Mouse (Mus musculus): ENCODE results near the gene Sstr2. TPM values are rescaled to one million over a fixed set of nuclear protein-coding genes. Genes with fewer than 3 reads are reported as not detected.

Sstr2 gene
- polyA plus RNA-seq, 1 experiment, result 3.3 TPM

- Histone ChIP-seq H3K27ac (ENCODE audit: insufficient read depth, low read length) (no peak overlapping the region), H3K27me3 (ENCODE audit: control insufficient read depth, insufficient read depth, low read length) (no peaks in the 10 kb centered on the region), H3K4me3 (replicated peaks; ENCODE audit: insufficient read depth, low read depth, low read length) (no peak overlapping the region), H3K4me1 (ENCODE audit: control insufficient read depth, insufficient read depth, low read length) (peaks cover 7% of the 10 kb centered on the region; the same call in 1 of the 2 replicates)
- DNase-seq, result no peak
- 68% methylated on average over 4 of the region's 4 CpGs for WGBS
- no peak for TF ChIP-seq POLR2A (IDR thresholded peaks at IDR 0.05; ENCODE audit: borderline replicate concordance, insufficient read depth, low read length)
- no peak for TF ChIP-seq CTCF (IDR thresholded peaks at IDR 0.05; ENCODE audit: borderline replicate concordance, insufficient read depth, low read depth, low read length)
Observed at GRCm38 (mm10) chr11:113622028-113622427, 2.9 kb downstream of the Sstr2 start.

- no peak for DNase-seq
- H3K27me3 ChIP-seq (ENCODE audit: control insufficient read depth, insufficient read depth, low read length), result no peaks in the 10 kb centered on the region
- 96% methylated on average over 18 of the region's 18 CpGs for WGBS
- no peak overlapping the region for H3K27ac ChIP-seq (ENCODE audit: insufficient read depth, low read length)
- no peak overlapping the region for H3K4me3 ChIP-seq (replicated peaks; ENCODE audit: insufficient read depth, low read depth, low read length)
- TF ChIP-seq POLR2A (IDR thresholded peaks at IDR 0.05; ENCODE audit: borderline replicate concordance, insufficient read depth, low read length) (no peak), CTCF (IDR thresholded peaks at IDR 0.05; ENCODE audit: borderline replicate concordance, insufficient read depth, low read depth, low read length) (no peak)
- H3K4me1 ChIP-seq (ENCODE audit: control insufficient read depth, insufficient read depth, low read length), result no peaks in the 10 kb centered on the region
Observed at GRCm38 (mm10) chr11:113625437-113625836, 6.3 kb downstream of the Sstr2 start.

DNA sequence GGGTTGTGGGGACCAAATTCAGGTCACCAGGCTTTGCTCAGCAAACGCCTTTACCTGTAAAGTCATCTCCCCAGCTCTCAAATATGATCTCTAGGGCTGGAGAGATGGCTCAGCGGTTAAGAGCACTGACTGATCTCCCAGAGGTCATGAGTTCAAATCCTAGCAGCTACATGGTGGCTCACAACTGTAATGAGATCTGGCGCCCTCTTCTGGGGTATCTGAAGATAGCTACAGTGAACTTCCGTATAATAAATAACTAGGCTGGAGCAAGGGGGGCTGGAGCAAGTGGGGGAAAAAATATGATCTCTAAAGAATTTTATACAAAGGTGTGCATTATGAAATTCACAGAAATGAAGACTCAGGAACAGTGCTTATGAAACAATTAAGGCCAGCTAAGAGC is 8.6 kb downstream of the Sstr2 start:
- DNase-seq, result no peak
- Histone ChIP-seq H3K27me3 (ENCODE audit: control insufficient read depth, insufficient read depth, low read length) (no peaks in the 10 kb centered on the region), H3K4me1 (ENCODE audit: control insufficient read depth, insufficient read depth, low read length) (no peaks in the 10 kb centered on the region), H3K4me3 (replicated peaks; ENCODE audit: insufficient read depth, low read depth, low read length) (no peak overlapping the region), H3K27ac (ENCODE audit: insufficient read depth, low read length) (no peak overlapping the region)
- WGBS, result 50% methylated on average over 4 of the region's 4 CpGs
- TF ChIP-seq CTCF (IDR thresholded peaks at IDR 0.05; ENCODE audit: borderline replicate concordance, insufficient read depth, low read depth, low read length) (peak; percentile 26; the same call in 1 of the 2 replicates), POLR2A (IDR thresholded peaks at IDR 0.05; ENCODE audit: borderline replicate concordance, insufficient read depth, low read length) (no peak)

GRCm38 (mm10) chr11:113630642-113631041 is 11.5 kb downstream of the Sstr2 start:
- WGBS, result 66% methylated on average over 7 of the region's 7 CpGs
- DNase-seq, result no peak
- no peak overlapping the region for H3K27ac ChIP-seq (ENCODE audit: insufficient read depth, low read length)
- no peaks in the 10 kb centered on the region for H3K4me1 ChIP-seq (ENCODE audit: control insufficient read depth, insufficient read depth, low read length)
- no peaks in the 10 kb centered on the region for H3K27me3 ChIP-seq (ENCODE audit: control insufficient read depth, insufficient read depth, low read length)
- TF ChIP-seq POLR2A (IDR thresholded peaks at IDR 0.05; ENCODE audit: borderline replicate concordance, insufficient read depth, low read length) (no peak), CTCF (IDR thresholded peaks at IDR 0.05; ENCODE audit: borderline replicate concordance, insufficient read depth, low read depth, low read length) (peak; percentile 43; the same call in 1 of the 2 replicates)
- H3K4me3 ChIP-seq (replicated peaks; ENCODE audit: insufficient read depth, low read depth, low read length), result no peak overlapping the region

- TF ChIP-seq CTCF (IDR thresholded peaks at IDR 0.05; ENCODE audit: borderline replicate concordance, insufficient read depth, low read depth, low read length) (no peak), POLR2A (IDR thresholded peaks at IDR 0.05; ENCODE audit: borderline replicate concordance, insufficient read depth, low read length) (no peak)
- no peak for DNase-seq
- no peaks in the 10 kb centered on the region for H3K27me3 ChIP-seq (ENCODE audit: control insufficient read depth, insufficient read depth, low read length)
- H3K27ac ChIP-seq (ENCODE audit: insufficient read depth, low read length), result no peak overlapping the region
- WGBS, result 59% methylated on average over 8 of the region's 8 CpGs
- H3K4me1 ChIP-seq (ENCODE audit: control insufficient read depth, insufficient read depth, low read length), result no peaks in the 10 kb centered on the region
- H3K4me3 ChIP-seq (replicated peaks; ENCODE audit: insufficient read depth, low read depth, low read length), result no peak overlapping the region
Observed at GRCm38 (mm10) chr11:113631302-113631701, 12.2 kb downstream of the Sstr2 start.

DNA sequence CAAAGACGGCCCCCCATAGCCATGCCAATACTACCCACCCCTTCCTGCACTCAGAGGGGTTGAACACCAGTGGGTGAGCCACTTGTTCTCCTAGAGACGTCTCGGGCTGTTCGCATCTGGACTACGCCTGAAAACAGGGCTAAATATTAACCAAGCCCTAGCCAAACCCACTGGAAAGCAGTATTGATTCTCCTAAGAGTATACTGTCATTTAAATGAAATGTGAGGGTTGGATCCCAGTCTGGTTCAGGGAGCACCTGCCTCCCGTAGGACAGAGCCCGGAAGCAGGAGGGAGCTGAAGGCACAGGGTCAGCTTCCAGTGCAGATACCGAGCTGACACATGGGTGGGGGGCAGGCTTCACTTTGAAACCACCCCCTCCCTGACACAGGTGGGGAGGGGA is 12.7 kb downstream of the Sstr2 start:
- no peak for DNase-seq
- Histone ChIP-seq H3K27me3 (ENCODE audit: control insufficient read depth, insufficient read depth, low read length) (no peaks in the 10 kb centered on the region), H3K4me1 (ENCODE audit: control insufficient read depth, insufficient read depth, low read length) (no peaks in the 10 kb centered on the region), H3K27ac (ENCODE audit: insufficient read depth, low read length) (no peak overlapping the region), H3K4me3 (replicated peaks; ENCODE audit: insufficient read depth, low read depth, low read length) (no peak overlapping the region)
- 76% methylated on average over 8 of the region's 8 CpGs for WGBS
- TF ChIP-seq POLR2A (IDR thresholded peaks at IDR 0.05; ENCODE audit: borderline replicate concordance, insufficient read depth, low read length) (no peak), CTCF (IDR thresholded peaks at IDR 0.05; ENCODE audit: borderline replicate concordance, insufficient read depth, low read depth, low read length) (no peak)

- no peak for DNase-seq
- TF ChIP-seq POLR2A (IDR thresholded peaks at IDR 0.05; ENCODE audit: borderline replicate concordance, insufficient read depth, low read length) (no peak), CTCF (IDR thresholded peaks at IDR 0.05; ENCODE audit: borderline replicate concordance, insufficient read depth, low read depth, low read length) (no peak)
- Histone ChIP-seq H3K27me3 (ENCODE audit: control insufficient read depth, insufficient read depth, low read length) (no peaks in the 10 kb centered on the region), H3K27ac (ENCODE audit: insufficient read depth, low read length) (no peak overlapping the region), H3K4me3 (replicated peaks; ENCODE audit: insufficient read depth, low read depth, low read length) (no peak overlapping the region), H3K4me1 (ENCODE audit: control insufficient read depth, insufficient read depth, low read length) (no peaks in the 10 kb centered on the region)
- 89% methylated on average over 7 of the region's 7 CpGs for WGBS
Observed at GRCm38 (mm10) chr11:113632303-113632702, 13.2 kb downstream of the Sstr2 start.

DNA sequence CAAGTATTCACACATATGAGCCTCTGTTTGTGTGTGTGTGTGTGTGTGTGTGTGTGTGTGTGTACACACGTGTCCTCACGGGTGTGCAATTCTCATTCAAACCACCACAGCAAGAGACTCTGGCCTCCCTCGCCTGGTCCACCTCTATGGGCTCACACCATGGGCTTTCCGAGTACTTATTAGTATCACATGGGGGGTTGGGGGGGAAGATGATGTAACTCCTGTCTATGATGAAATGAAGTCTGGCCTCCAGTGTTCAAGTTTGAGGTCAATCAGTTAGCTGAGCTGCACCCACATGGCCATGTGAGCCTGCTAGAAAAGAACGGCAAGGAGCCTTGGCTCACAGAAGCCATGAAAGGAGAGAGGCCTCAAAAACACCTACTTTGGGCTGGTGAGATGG is 14.3 kb downstream of the Sstr2 start:
- DNase-seq, result no peak
- Histone ChIP-seq H3K4me1 (ENCODE audit: control insufficient read depth, insufficient read depth, low read length) (no peaks in the 10 kb centered on the region), H3K27me3 (ENCODE audit: control insufficient read depth, insufficient read depth, low read length) (no peaks in the 10 kb centered on the region), H3K4me3 (replicated peaks; ENCODE audit: insufficient read depth, low read depth, low read length) (no peak overlapping the region), H3K27ac (ENCODE audit: insufficient read depth, low read length) (no peak overlapping the region)
- WGBS, result 93% methylated on average over 5 of the region's 5 CpGs
- no peak for TF ChIP-seq POLR2A (IDR thresholded peaks at IDR 0.05; ENCODE audit: borderline replicate concordance, insufficient read depth, low read length)
- no peak for TF ChIP-seq CTCF (IDR thresholded peaks at IDR 0.05; ENCODE audit: borderline replicate concordance, insufficient read depth, low read depth, low read length)
